Comparison of ENCODE assay signal across 27 mouse cellular contexts in genomic region chr9:110630171-110630570, GRCm38 (mm10). TPM values are rescaled to one million over a fixed set of nuclear protein-coding genes. Genes with fewer than 3 reads are reported as not detected.
DNase-seq lines count a peak whose midpoint lies in the region; ATAC-seq and TF ChIP-seq lines count a peak whose summit lies in the region.
"Had no signal": no experiment of that assay in that cellular context is flagged by ENCODE, and none has a peak within 500 bp of the region (broad histone marks: within the 10 kb centered on the region; RNA-seq: fewer than 3 reads in every experiment).

No protein-coding gene starts in this region.

- WGBS in kidney, embryonic 16.5 days: 52% methylated on average over 15 of the region's 15 CpGs

- no peak overlapping the region for H3K27ac ChIP-seq in gastrocnemius, adult 2 months
- H3K27ac ChIP-seq in kidney, embryonic 16.5 days (ENCODE audit: low read length): no peak overlapping the region
- H3K27ac ChIP-seq: embryonic facial prominence, embryonic 12.5 days; heart, embryonic 15.5 days; hindbrain, embryonic 13.5 days; limb, embryonic 12.5 days; midbrain, embryonic 10.5 days; neural tube, embryonic 13.5 days had no signal

- peak; percentile 34 for DNase-seq in gastrocnemius, adult 2 months
- DNase-seq in gastrocnemius, adult 8-10 months (ENCODE audit: low spot score in 2 of 2): no peak
- DNase-seq in brain, adult 2 months (ENCODE audit: low read depth, low spot score): peak; percentile 24
- DNase-seq in kidney, postnatal 4 days: peak; percentile 57 to 71
- DNase-seq in right cerebral cortex, postnatal 36 days (ENCODE audit: low spot score in 2 of 2): no peak
- no peak for DNase-seq in adrenal gland, adult 2 months
- DNase-seq: adrenal gland, adult 8-10 months; cerebellum, adult 9-11 months; forebrain, postnatal 0 days; gastrocnemius, postnatal 36 days; heart, postnatal 36 days; liver, postnatal 0 days; lung, postnatal 10 days; right cerebral cortex, postnatal 4 days; thymus, adult 18-20 months had no signal

- H3K9me3 ChIP-seq in kidney, embryonic 16.5 days (ENCODE audit: low read length): no peaks in the 10 kb centered on the region
- H3K9me3 ChIP-seq: embryonic facial prominence, embryonic 12.5 days; heart, embryonic 15.5 days; hindbrain, embryonic 13.5 days; limb, embryonic 12.5 days; midbrain, embryonic 10.5 days; neural tube, embryonic 13.5 days had no signal

- no peak overlapping the region for H3K4me2 ChIP-seq in kidney, embryonic 16.5 days (replicated peaks; ENCODE audit: low read depth, low read length)
- H3K4me2 ChIP-seq: embryonic facial prominence, embryonic 12.5 days; heart, embryonic 15.5 days; hindbrain, embryonic 13.5 days; limb, embryonic 12.5 days; liver, embryonic 11.5 days; neural tube, embryonic 13.5 days had no signal

- peaks cover 21% of the 10 kb centered on the region for H3K4me1 ChIP-seq in kidney, embryonic 16.5 days (ENCODE audit: insufficient read depth, low read length)

- no peak for TF ChIP-seq CTCF in gastrocnemius, adult 2 months (IDR thresholded peaks at IDR 0.05)

- peak; percentile 42 for ATAC-seq in kidney, embryonic 16.5 days (ENCODE audit: low FRiP score, low TSS enrichment)
- ATAC-seq: CD4-positive, CD25-positive, alpha-beta regulatory T cell, adult 4 months; forebrain, postnatal 0 days; inflammation-experienced regulatory T-cells, adult 6 months; liver, postnatal 0 days; midbrain, embryonic 16.5 days had no signal

- H3K27me3 ChIP-seq in kidney, embryonic 16.5 days (ENCODE audit: insufficient read depth, low read length): peaks cover 10% of the 10 kb centered on the region; the same call in 1 of the 2 replicates

- peaks cover 14% of the 10 kb centered on the region for H3K36me3 ChIP-seq in kidney, embryonic 16.5 days (ENCODE audit: insufficient read depth, low read length)
- H3K36me3 ChIP-seq: embryonic facial prominence, embryonic 12.5 days; limb, embryonic 12.5 days had no signal

- H3K9ac ChIP-seq in kidney, embryonic 16.5 days (replicated peaks; ENCODE audit: low read length): no peak overlapping the region
- H3K9ac ChIP-seq: embryonic facial prominence, embryonic 12.5 days; forebrain, postnatal 0 days; heart, embryonic 15.5 days; limb, embryonic 12.5 days; liver, postnatal 0 days; neural tube, embryonic 13.5 days had no signal

- intact Hi-C loops in gastrocnemius, adult 2 months (cut with DNase I): loop anchor here (2.0 to 5.0 kb wide), 3 partner anchors 152 to 219 kb away; no protein-coding TSS in a partner anchor

- H3K4me3 ChIP-seq in gastrocnemius, adult 2 months: no peak overlapping the region
- H3K4me3 ChIP-seq in kidney, embryonic 16.5 days (ENCODE audit: low read length): no peak overlapping the region
- H3K4me3 ChIP-seq: embryonic facial prominence, embryonic 12.5 days; heart, embryonic 15.5 days; hindbrain, embryonic 13.5 days; limb, embryonic 12.5 days; midbrain, embryonic 10.5 days; myocyte; neural tube, embryonic 13.5 days had no signal

RNA-seq across cellular contexts. Expression of gene Nradd, which starts 5.9 kb away (rescaled TPM):
- total RNA-seq in gastrocnemius, adult 2 months (2021): 1 to 10 TPM in 1 of 2 experiments, under 1 TPM in 1; 0.64 to 1.2 TPM
- total RNA-seq in gastrocnemius, adult 8-10 months (2022): under 1 TPM; 0.27 to 0.88 (median 0.44) TPM
- polyA plus RNA-seq in kidney, embryonic 16.5 days (2015; fragmentation: Nextera tagmentation; extraction: Ambion mirVana): 60.0 and 61.4 TPM in 2 replicates
- total RNA-seq in adrenal gland, adult 2 months (2021): 10 to 100 TPM; 12.0 to 14.5 TPM
- 27.6 and 30.2 TPM in 2 replicates for polyA plus RNA-seq in adrenal gland, adult 2 months (2012; rRNA removed)

RNA-seq across cellular contexts. Expression of gene Nbeal2, which starts 23.8 kb away (rescaled TPM):
- 1 to 10 TPM; 4.7 to 5.0 TPM for total RNA-seq in gastrocnemius, adult 2 months (2021)
- total RNA-seq in gastrocnemius, adult 8-10 months (2022): 1 to 10 TPM; 2.1 to 4.2 (median 3.1) TPM
- 4.8 and 5.0 TPM in 2 replicates for polyA plus RNA-seq in kidney, embryonic 16.5 days (2015; fragmentation: Nextera tagmentation; extraction: Ambion mirVana)
- total RNA-seq in adrenal gland, adult 2 months (2021): 1 to 10 TPM; 5.5 to 7.1 TPM
- polyA plus RNA-seq in adrenal gland, adult 2 months (2012; rRNA removed): 22.5 and 30.8 TPM in 2 replicates

RNA-seq across cellular contexts. Expression of gene Ccdc12, which starts 26.1 kb away (rescaled TPM):
- 10 to 100 TPM; 43.4 to 51.7 TPM for total RNA-seq in gastrocnemius, adult 2 months (2021)
- 10 to 100 TPM; 38.8 to 53.8 (median 47.0) TPM for total RNA-seq in gastrocnemius, adult 8-10 months (2022)
- polyA plus RNA-seq in kidney, embryonic 16.5 days (2015; fragmentation: Nextera tagmentation; extraction: Ambion mirVana): 154 and 155 TPM in 2 replicates
- 10 to 100 TPM; 51.6 to 71.6 TPM for total RNA-seq in adrenal gland, adult 2 months (2021)
- 38.4 and 45.5 TPM in 2 replicates for polyA plus RNA-seq in adrenal gland, adult 2 months (2012; rRNA removed)

Comparison
In these comparisons a context has a peak if more than half of its experiments do, and no peak if none do; other contexts are left out.
1. DNase-seq: peak in gastrocnemius, adult 2 months (single experiment), brain, adult 2 months (single experiment) and kidney, postnatal 4 days (2 of 2); none in gastrocnemius, adult 8-10 months (0 of 2), right cerebral cortex, postnatal 36 days (0 of 2) and adrenal gland, adult 2 months (single experiment).
2. RNA of gene Nradd, which starts 5.9 kb away (total RNA-seq): 12.0 to 14.5 TPM in adrenal gland, adult 2 months; 0.64 to 1.2 TPM in gastrocnemius, adult 2 months and 0.27 to 0.88 TPM in gastrocnemius, adult 8-10 months; every median in the first group is over 4 times any median in the second.